Mouse (Mus musculus) lung, adult 2 months (tissue): ENCODE results near the gene Olfr514.

Source experiments
- CTCF ChIP-seq: fragments of 200-500 bp; IDR thresholded peaks from 2 replicates; pipeline ENCODE4 v1.5.1; 2011; ENCODE audit warnings: mild to moderate bottlenecking, low read length, control low read depth; ENCODE audit not compliant: insufficient read depth
- POLR2A ChIP-seq: fragments of 200-500 bp; IDR thresholded peaks from 2 replicates; pipeline ENCODE4 v1.6.1; 2011; ENCODE audit warnings: low read depth, mild to moderate bottlenecking, control low read depth, low read length, borderline replicate concordance; ENCODE audit errors: extremely low read depth

DNA sequence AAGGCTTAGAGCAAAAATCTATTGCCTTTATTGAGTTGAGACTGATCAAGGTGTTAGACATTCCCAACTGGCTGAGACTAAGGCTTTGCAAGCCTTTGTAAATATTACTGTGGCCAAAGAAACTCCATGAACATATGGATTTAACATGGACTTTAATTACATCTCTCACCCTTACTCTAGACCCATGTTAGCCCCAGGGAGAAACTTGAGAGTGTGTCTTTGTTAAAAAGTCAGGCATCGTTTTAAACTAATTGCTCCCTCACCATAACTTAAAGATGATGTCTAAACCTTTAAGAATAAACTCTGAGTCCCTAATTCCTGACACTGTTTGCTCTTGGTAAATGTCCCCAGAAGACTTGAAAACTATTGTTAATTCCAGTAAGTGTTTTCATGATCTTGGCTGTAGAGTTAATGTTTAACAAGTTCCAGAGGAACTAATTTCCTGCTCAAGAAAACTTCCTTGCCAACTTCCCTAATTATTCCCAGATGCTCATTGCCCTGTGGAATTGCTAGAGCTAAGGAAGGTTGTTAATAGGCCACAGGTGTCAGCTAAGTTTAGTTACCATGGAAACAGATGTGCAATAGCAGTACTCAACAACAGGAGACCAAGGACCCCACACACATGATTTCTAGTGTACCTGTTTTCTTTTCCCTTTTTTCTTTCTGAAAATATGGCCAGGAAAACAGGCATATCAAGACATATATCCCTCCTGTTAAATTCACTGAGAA lies 28.4 kb downstream of the Olfr514 start:
- TF ChIP-seq POLR2A (no peak), CTCF (no peak)
